In genomic region chr13:48533441-48533840, GRCm38 (mm10) we compare ENCODE assay signal across 13 mouse cellular contexts. TPM values are rescaled to one million over a fixed set of nuclear protein-coding genes. Genes with fewer than 3 reads are reported as not detected.
"Had no signal": no experiment of that assay in that cellular context is flagged by ENCODE, and none has a peak within 500 bp of the region (broad histone marks: within the 10 kb centered on the region; RNA-seq: fewer than 3 reads in every experiment).

No protein-coding gene starts in this region.

- H3K4me1 ChIP-seq: limb, embryonic 15.5 days; liver, embryonic 13.5 days; neural tube, embryonic 12.5 days had no signal

- H3K9ac ChIP-seq: limb, embryonic 15.5 days; liver, embryonic 13.5 days; neural tube, embryonic 12.5 days had no signal

- H3K27me3 ChIP-seq: limb, embryonic 15.5 days; liver, embryonic 13.5 days; neural tube, embryonic 12.5 days had no signal

- DNase-seq: kidney, adult 11 months; kidney, postnatal 36 days; layer of hippocampus, adult 9-11 months; layer of hippocampus, postnatal 36 days; liver, embryonic 13.5 days; lung, adult 18-20 months; midbrain, embryonic 14.5 days; spleen, adult 18-20 months; thymus, adult 2 months; thymus, postnatal 4 days had no signal

- H3K4me3 ChIP-seq: limb, embryonic 15.5 days; liver, embryonic 13.5 days; neural tube, embryonic 12.5 days had no signal

- H3K4me2 ChIP-seq: limb, embryonic 15.5 days; liver, embryonic 13.5 days; neural tube, embryonic 12.5 days had no signal

- H3K27ac ChIP-seq: limb, embryonic 15.5 days; liver, embryonic 13.5 days; neural tube, embryonic 12.5 days had no signal

- H3K9me3 ChIP-seq: limb, embryonic 15.5 days; liver, embryonic 13.5 days; neural tube, embryonic 12.5 days had no signal

RNA-seq across cellular contexts. Expression of gene A830005F24Rik, which starts 20.1 kb away (rescaled TPM):
- total RNA-seq: megakaryocyte-erythroid progenitor cell, adult 5-6 weeks had no signal
- polyA plus RNA-seq: thymus, adult 2 months had no signal
